Mouse (Mus musculus): Measurements from ENCODE around the gene Skp1a.

The Skp1a gene

GRCm38 (mm10) chr11:52253674-52254375 lies 22.0 kb downstream of the Skp1a start:
- peak; percentile 37 for DNase-seq (ENCODE audit: extremely low spot score, low read depth, low spot score)

- DNase-seq (ENCODE audit: extremely low spot score, low read depth, low spot score): no peak
Measured at GRCm38 (mm10) chr11:52255077-52255476, 23.3 kb downstream of the Skp1a start.

- DNase-seq (ENCODE audit: extremely low spot score, low read depth, low spot score): no peak
Measured at GRCm38 (mm10) chr11:52257376-52257775, 25.6 kb downstream of the Skp1a start.

GRCm38 (mm10) chr11:52258711-52259110 lies 26.9 kb downstream of the Skp1a start:
- DNase-seq (ENCODE audit: extremely low spot score, low read depth, low spot score): no peak

- no peak for DNase-seq (ENCODE audit: extremely low spot score, low read depth, low spot score)
Measured at GRCm38 (mm10) chr11:52260878-52261277, 29.1 kb downstream of the Skp1a start.

- DNase-seq (ENCODE audit: extremely low spot score, low read depth, low spot score): no peak
Measured at GRCm38 (mm10) chr11:52261937-52262336, 30.1 kb downstream of the Skp1a start.

GRCm38 (mm10) chr11:52262338-52262737 lies 30.5 kb downstream of the Skp1a start:
- no peak for DNase-seq (ENCODE audit: extremely low spot score, low read depth, low spot score)

- DNase-seq (ENCODE audit: extremely low spot score, low read depth, low spot score): no peak
Measured at GRCm38 (mm10) chr11:52264871-52265270, 33.1 kb downstream of the Skp1a start.

- DNase-seq (ENCODE audit: extremely low spot score, low read depth, low spot score): no peak
Measured at GRCm38 (mm10) chr11:52265616-52266307, 34.0 kb downstream of the Skp1a start.

GRCm38 (mm10) chr11:52267271-52267670 lies 35.5 kb downstream of the Skp1a start:
- DNase-seq (ENCODE audit: extremely low spot score, low read depth, low spot score): no peak

- DNase-seq (ENCODE audit: extremely low spot score, low read depth, low spot score): no peak
Measured at GRCm38 (mm10) chr11:52268104-52268835, 36.5 kb downstream of the Skp1a start.

GRCm38 (mm10) chr11:52269841-52270240 lies 38.0 kb downstream of the Skp1a start:
- DNase-seq (ENCODE audit: extremely low spot score, low read depth, low spot score): no peak

- DNase-seq (ENCODE audit: extremely low spot score, low read depth, low spot score): no peak
Measured at GRCm38 (mm10) chr11:52271765-52272495, 40.1 kb downstream of the Skp1a start.

- no peak for DNase-seq (ENCODE audit: extremely low spot score, low read depth, low spot score)
Measured at GRCm38 (mm10) chr11:52272619-52273018, 40.8 kb downstream of the Skp1a start.

- DNase-seq (ENCODE audit: extremely low spot score, low read depth, low spot score): no peak
Measured at GRCm38 (mm10) chr11:52273183-52273941, 41.6 kb downstream of the Skp1a start.

GRCm38 (mm10) chr11:52273942-52274330 lies 42.1 kb downstream of the Skp1a start:
- no peak for DNase-seq (ENCODE audit: extremely low spot score, low read depth, low spot score)

- no peak for DNase-seq (ENCODE audit: extremely low spot score, low read depth, low spot score)
Measured at GRCm38 (mm10) chr11:52274456-52275112, 42.8 kb downstream of the Skp1a start.

- DNase-seq (ENCODE audit: extremely low spot score, low read depth, low spot score): no peak
Measured at GRCm38 (mm10) chr11:52275366-52275765, 43.6 kb downstream of the Skp1a start.

GRCm38 (mm10) chr11:52275774-52276555 lies 44.2 kb downstream of the Skp1a start:
- no peak for DNase-seq (ENCODE audit: extremely low spot score, low read depth, low spot score)
